Mouse (Mus musculus): ENCODE results near the gene Kcnab1. TPM values are rescaled to one million over a fixed set of nuclear protein-coding genes. Genes with fewer than 3 reads are reported as not detected.
A peak's percentile ranks its signal among the peaks of the same experiment; 100 is the strongest.

Kcnab1 gene
- polyA plus RNA-seq, 1 experiment from 2014 or later: 6.7 TPM

DNA sequence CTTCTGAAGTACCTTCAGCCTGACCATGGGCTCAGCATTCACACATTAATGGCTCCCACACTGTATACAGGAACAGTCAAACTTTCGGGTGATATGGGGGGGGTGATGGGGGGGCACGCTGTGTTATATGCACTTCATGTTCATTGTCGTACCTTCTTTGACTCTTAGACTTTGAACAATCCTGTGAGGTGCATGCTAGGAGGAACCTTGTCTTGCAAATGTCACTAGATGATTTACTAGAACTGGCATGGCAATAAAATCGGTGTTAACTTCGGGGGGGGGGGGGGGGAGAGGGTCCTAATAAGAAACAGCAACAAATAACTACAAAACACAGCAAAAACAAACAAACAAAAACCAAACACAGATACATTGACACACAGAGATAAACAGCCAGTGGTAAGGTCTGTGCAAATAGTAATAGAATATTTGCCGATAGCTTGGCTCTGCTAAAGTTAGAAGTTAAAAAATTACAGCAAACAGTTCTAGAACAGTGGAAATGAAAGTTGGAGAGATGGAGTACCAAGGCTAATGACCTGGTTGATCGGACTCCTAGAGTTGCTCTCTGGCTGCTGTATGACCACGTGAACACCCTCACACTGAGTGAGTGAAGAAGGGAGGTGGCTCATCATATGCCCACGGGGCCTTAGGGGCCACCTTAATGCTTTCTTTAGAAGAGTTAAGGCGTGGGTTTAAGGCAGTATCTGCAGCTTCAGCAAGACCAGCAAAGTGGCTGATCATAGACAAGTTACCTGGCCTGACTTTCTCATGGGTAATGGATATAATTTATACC is 256.9 kb downstream of the Kcnab1 start:
- 92% methylated on average over 10 of the region's 10 CpGs for WGBS
- Histone ChIP-seq H3K27me3 (ENCODE audit: low read depth, poor library complexity, severe bottlenecking) (0 out of 2 replicates have a peak, but pooled peaks cover 4% of the 10 kb centered on the region), H3K4me3 (no peak overlapping the region), H3K36me3 (peaks cover 26% of the 10 kb centered on the region), H3K4me1 (0 out of 2 replicates have a peak, but pooled peaks cover 5% of the 10 kb centered on the region), H3K9me3 (replicated peaks) (no peaks in the 10 kb centered on the region), H3K27ac (replicated peaks) (no peak overlapping the region)
- DNase-seq (ENCODE audit: low spot score): no peak

DNA sequence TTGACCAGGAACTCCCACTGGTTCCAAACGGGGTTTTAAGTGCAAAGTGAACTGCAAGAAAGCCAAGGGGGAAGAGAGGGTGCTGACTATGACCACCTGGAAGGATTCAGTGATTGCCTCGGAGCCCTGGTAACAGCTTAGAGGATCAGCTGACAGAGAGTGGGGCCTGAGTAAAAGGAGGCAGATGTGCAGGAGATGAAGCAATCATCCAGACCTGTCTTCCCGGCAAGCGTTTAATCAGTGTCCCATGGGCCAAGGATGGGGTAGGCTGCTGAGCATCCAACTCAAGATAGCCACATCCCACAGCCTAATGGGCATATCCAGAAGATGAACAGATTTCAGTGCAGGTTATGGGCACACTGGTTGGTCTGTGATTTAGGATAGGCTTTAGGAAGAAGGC is 258.8 kb downstream of the Kcnab1 start:
- Histone ChIP-seq H3K36me3 (peaks cover 44% of the 10 kb centered on the region), H3K4me3 (no peak overlapping the region), H3K27ac (replicated peaks) (0 out of 2 replicates have a peak overlapping the region, but pooled peaks have one; percentile 19), H3K4me1 (0 out of 2 replicates have a peak, but pooled peaks cover 5% of the 10 kb centered on the region), H3K27me3 (ENCODE audit: low read depth, poor library complexity, severe bottlenecking) (no peaks in the 10 kb centered on the region), H3K9me3 (replicated peaks) (no peaks in the 10 kb centered on the region)
- no peak for DNase-seq (ENCODE audit: low spot score)
- WGBS: 63% methylated on average over 4 of the region's 4 CpGs

DNA sequence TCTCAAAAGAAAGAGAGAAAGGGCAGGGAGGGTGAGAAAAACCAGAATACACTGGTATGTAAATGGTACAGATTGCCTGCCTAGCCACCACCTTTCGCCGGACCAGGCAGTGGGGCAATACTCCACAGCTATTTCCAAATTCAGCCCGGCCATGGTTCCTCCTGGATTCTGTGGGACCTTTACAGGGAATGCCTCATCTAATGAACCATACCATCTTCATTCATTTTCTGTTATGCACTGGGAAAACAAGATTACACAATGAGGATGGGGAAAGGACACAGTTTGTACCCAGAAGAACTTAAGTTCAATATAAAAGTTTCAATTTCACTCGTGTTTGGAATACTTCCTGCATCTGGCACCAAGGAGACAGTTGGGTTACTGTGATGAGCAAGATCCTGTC is 263.4 kb downstream of the Kcnab1 start:
- Histone ChIP-seq H3K9me3 (replicated peaks) (no peaks in the 10 kb centered on the region), H3K4me3 (no peak overlapping the region), H3K27ac (replicated peaks) (no peak overlapping the region), H3K4me1 (peaks cover 24% of the 10 kb centered on the region), H3K27me3 (ENCODE audit: low read depth, poor library complexity, severe bottlenecking) (no peaks in the 10 kb centered on the region), H3K36me3 (peaks cover 66% of the 10 kb centered on the region)
- DNase-seq (ENCODE audit: low spot score): no peak
- WGBS: 96% methylated on average over 4 of the region's 4 CpGs

DNA sequence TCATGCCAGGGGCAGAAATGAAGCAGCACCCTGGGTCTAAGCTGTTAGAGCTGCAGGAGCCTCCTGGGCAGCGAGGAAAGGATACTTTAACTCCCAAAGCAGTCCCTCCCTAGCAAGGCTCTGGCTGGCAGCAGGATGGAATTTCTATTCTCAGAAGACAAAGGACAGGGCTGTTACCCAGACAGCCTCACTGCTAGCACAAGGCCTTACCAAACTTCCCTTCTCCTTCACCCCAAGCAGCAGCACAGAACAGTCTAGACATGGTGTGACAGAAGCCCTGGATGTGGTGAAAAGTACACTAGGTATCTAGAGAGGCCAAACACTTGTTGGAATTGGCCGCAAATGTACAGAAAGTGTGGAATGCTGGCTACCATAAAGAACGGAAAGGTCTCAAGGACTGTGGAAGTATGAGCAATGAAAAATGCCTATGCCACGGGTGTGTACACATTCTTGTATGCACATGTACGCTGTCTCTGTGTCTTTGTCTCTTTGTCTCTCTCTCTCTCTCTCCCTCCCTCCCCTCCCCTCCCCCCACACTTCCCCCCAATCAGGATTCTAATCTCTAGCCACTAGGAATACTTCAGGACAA is 264.5 kb downstream of the Kcnab1 start:
- DNase-seq (ENCODE audit: low spot score): no peak
- no peaks in the 10 kb centered on the region for H3K27me3 ChIP-seq (ENCODE audit: low read depth, poor library complexity, severe bottlenecking)
- peaks cover 69% of the 10 kb centered on the region for H3K36me3 ChIP-seq
- no peaks in the 10 kb centered on the region for H3K9me3 ChIP-seq (replicated peaks)
- WGBS: 70% methylated on average over 5 of the region's 5 CpGs
- no peak overlapping the region for H3K4me3 ChIP-seq
- H3K4me1 ChIP-seq: peaks cover 18% of the 10 kb centered on the region
- H3K27ac ChIP-seq (replicated peaks): peak overlapping the region; percentile 49

DNA sequence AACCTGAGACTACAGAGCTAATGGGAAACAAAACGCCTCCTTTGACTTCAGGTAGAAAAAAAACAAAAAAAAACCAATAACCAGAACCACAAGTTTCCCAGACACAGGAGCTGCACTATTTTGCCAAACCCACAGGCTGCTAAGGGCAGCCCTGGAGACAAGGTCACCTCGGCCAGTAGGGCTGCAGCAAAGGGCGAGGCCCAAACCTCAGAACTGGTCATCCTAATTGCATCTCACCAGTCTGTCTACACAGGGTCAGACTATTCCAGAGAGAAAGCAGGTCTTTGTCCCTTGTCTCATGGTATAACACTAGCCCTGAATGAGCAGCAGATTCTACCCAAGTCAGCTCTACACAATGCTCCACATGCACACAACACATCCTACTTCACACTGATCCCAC is 265.5 kb downstream of the Kcnab1 start:
- Histone ChIP-seq H3K4me3 (no peak overlapping the region), H3K27me3 (ENCODE audit: low read depth, poor library complexity, severe bottlenecking) (no peaks in the 10 kb centered on the region), H3K27ac (replicated peaks) (no peak overlapping the region), H3K36me3 (peaks cover 77% of the 10 kb centered on the region), H3K4me1 (peaks cover 18% of the 10 kb centered on the region), H3K9me3 (replicated peaks) (no peaks in the 10 kb centered on the region)
- no peak for DNase-seq (ENCODE audit: low spot score)
- 78% methylated on average over 3 of the region's 3 CpGs for WGBS

DNA sequence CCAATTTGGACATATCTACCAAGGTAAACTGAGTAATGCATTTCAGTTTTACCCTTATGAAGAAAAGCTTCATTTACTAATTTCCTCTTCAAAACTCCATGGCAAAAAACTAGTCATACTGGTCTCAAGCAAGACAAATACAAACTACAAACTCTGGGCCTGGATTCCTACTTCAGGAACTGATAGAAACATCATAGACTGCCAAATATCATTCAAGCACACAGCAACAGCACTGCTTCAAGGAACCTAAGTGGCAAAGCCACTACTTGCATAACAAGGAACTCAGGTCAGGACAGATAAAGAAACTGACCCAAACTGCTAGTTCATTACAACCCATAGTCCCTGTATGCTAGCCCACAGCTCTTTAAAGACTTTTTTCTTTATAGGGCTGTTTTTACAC is 269.5 kb downstream of the Kcnab1 start:
- H3K4me3 ChIP-seq: no peak overlapping the region
- DNase-seq (ENCODE audit: low spot score): no peak
- H3K9me3 ChIP-seq (replicated peaks): no peaks in the 10 kb centered on the region
- peaks cover 81% of the 10 kb centered on the region for H3K36me3 ChIP-seq
- H3K27me3 ChIP-seq (ENCODE audit: low read depth, poor library complexity, severe bottlenecking): no peaks in the 10 kb centered on the region
- H3K4me1 ChIP-seq: peaks cover 12% of the 10 kb centered on the region
- no peak overlapping the region for H3K27ac ChIP-seq (replicated peaks)

DNA sequence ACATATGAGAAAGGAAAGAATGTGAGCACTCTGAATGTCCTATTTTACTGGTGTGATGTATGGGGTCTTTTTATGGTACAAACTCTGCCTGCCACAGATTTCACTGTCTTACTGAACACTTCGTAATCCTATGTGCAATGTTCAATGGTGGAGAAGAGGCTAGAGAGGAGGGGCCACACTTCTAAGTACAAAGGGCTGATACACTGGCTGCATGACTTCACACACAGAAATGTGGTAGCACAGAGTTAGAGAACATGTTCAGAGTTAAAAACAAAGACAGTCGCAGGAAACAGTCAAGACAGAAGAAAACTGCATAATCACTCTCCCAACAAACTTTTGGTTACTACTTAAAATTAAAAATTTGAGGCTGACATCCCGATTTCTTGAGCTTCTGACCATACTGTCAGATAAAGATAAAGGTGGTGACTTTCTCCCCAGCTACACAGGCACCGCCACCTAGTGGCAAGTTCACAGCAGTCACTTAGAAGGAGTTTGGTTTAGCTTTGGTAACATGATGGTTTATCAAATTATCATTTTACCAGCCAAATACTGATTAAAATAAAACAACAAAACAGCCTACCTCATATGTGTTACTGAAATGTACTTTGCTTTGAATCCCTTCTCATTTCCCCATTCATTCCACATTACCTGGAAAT is 270.8 kb downstream of the Kcnab1 start:
- 0 out of 2 replicates have a peak, but pooled peaks cover 1% of the 10 kb centered on the region for H3K4me1 ChIP-seq
- no peaks in the 10 kb centered on the region for H3K27me3 ChIP-seq (ENCODE audit: low read depth, poor library complexity, severe bottlenecking)
- no peaks in the 10 kb centered on the region for H3K9me3 ChIP-seq (replicated peaks)
- WGBS: 79% methylated on average over 4 of the region's 4 CpGs
- no peak overlapping the region for H3K4me3 ChIP-seq
- H3K36me3 ChIP-seq: peaks cover 90% of the 10 kb centered on the region
- DNase-seq (ENCODE audit: low spot score): no peak
- no peak overlapping the region for H3K27ac ChIP-seq (replicated peaks)

DNA sequence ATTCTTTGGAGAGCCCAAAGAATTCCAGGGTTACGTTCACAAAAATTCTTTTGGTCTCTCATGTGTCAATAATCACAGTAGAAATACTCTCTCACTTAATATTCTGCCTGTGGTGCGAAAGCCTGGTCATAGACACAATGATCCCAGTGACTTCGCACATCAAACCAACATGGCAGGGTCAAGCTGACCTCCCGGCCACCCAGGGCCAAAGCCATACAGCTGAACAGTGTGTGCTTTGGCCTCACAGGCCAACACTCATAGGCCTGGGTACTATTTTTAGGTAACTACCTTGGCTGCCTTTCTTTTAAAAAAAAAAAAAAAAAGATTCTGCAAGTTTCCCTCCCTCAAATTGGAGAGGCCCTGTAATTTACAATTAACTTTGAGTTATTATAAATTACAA is 271.9 kb downstream of the Kcnab1 start:
- no peaks in the 10 kb centered on the region for H3K27me3 ChIP-seq (ENCODE audit: low read depth, poor library complexity, severe bottlenecking)
- WGBS: 89% methylated on average over 4 of the region's 4 CpGs
- no peak overlapping the region for H3K27ac ChIP-seq (replicated peaks)
- no peak for DNase-seq (ENCODE audit: low spot score)
- no peaks in the 10 kb centered on the region for H3K4me1 ChIP-seq
- no peaks in the 10 kb centered on the region for H3K9me3 ChIP-seq (replicated peaks)
- no peak overlapping the region for H3K4me3 ChIP-seq
- H3K36me3 ChIP-seq: peaks cover 94% of the 10 kb centered on the region

DNA sequence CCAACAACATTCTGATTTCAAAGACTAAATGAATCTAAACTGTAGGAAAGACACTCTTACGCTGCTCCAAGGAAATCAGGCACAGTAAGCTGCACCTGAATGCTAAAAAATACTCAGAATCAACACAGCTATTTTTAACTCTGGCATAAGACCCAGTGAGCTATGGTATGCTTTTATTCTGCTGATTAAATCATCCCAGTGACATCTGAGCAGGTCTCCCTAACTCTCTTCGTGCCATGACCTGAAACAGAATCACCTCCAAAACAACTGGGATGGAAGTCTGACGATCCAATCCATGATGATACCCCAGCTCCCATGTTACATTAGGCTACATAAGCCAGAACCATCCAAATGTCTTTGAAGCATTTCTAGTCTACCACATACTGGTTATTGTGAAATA is 275.2 kb downstream of the Kcnab1 start:
- Histone ChIP-seq H3K4me1 (no peaks in the 10 kb centered on the region), H3K27ac (replicated peaks) (no peak overlapping the region), H3K36me3 (peaks cover 98% of the 10 kb centered on the region), H3K27me3 (ENCODE audit: low read depth, poor library complexity, severe bottlenecking) (no peaks in the 10 kb centered on the region), H3K9me3 (replicated peaks) (no peaks in the 10 kb centered on the region), H3K4me3 (no peak overlapping the region)
- WGBS: 98% methylated on average over 3 of the region's 3 CpGs
- DNase-seq (ENCODE audit: low spot score): no peak

DNA sequence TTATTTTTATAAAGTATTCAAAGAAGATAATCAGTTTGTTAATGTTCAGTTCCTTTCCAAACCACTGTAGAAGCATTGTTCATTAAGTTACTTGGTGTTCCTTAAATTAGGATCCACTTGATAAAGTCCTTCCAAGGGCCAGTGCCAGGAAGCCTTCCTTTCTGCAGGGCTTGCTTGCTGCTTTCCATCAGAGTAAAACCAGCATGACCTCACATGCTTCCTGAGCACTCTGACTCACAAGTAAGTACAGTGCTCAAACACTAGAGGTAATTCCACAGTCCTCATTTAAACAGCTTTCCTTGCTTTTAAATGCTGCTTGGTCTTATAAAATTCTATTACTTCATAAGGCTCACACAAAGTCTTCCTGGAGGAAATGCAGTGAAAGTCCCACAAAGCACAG is 276.6 kb downstream of the Kcnab1 start:
- Histone ChIP-seq H3K27me3 (ENCODE audit: low read depth, poor library complexity, severe bottlenecking) (no peaks in the 10 kb centered on the region), H3K4me1 (peaks cover 4% of the 10 kb centered on the region; the same call in 1 of the 2 replicates), H3K36me3 (peaks cover 99% of the 10 kb centered on the region), H3K9me3 (replicated peaks) (no peaks in the 10 kb centered on the region), H3K4me3 (no peak overlapping the region), H3K27ac (replicated peaks) (no peak overlapping the region)
- no peak for DNase-seq (ENCODE audit: low spot score)

DNA sequence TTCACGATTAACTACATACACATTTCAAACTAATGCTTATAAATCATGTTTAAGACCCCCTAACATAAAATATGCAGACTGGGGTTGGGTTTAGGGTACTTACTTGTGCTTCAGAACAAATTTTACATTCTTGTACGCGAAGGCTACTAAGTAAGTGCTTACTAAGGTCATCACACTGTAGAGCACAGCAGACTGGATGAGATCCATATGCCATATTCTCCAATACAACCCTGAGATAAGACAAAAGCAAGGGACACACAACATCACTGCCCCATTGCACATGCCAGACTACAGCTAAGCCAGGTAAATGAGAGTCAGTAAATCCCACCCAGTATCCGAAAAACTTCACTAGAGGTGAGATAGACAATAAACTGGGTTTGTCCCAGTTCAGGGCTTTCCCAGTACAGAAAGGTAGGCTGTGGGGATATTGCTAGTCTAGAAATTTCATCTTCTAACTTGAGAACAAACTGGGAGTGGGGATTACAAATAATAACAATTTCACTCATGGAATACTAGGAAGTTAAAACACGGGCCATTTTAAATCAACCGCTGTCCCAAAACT is 282.1 kb downstream of the Kcnab1 start:
- no peak for DNase-seq (ENCODE audit: low spot score)
- Histone ChIP-seq H3K4me1 (peaks cover 10% of the 10 kb centered on the region), H3K9me3 (replicated peaks) (no peaks in the 10 kb centered on the region), H3K36me3 (peaks cover 44% of the 10 kb centered on the region), H3K4me3 (peak overlapping the region; percentile 86), H3K27ac (replicated peaks) (peak overlapping the region; percentile 96), H3K27me3 (ENCODE audit: low read depth, poor library complexity, severe bottlenecking) (no peaks in the 10 kb centered on the region)
- 46% methylated on average over 6 of the region's 6 CpGs for WGBS

DNA sequence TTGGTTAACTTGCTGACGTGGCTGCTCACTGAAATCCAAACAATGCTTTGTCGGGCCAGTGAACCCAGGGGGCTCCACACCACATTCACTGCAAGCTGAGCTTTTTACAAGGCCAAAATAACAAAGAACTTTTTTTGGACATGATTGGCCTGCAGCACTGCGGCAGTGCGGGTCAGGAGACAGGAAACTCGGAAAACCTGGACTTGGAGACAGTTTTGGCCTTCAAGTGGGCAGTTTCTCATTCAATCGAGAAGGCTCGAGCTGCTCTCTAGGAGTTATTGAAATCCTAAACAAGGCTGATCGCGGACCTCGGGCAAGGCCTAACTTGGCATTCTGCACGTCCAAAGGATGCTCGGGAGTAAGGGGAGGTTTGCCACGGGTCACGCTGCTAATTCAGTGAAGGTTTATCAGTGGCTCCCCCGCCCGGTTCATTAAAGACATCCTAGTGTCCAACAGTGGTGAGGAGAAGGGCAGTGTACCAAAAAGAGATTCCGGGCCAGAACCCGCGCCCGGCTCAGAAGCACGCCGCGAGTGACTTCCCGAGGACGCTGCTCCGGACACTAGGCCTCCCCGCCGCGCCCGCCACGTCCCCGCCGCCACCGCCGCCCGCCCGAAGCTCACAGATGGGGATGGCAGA is 282.7 kb downstream of the Kcnab1 start:
- DNase-seq (ENCODE audit: low spot score): no peak
- peak overlapping the region; percentile 96 for H3K27ac ChIP-seq (replicated peaks)
- WGBS: under 1% methylated on average over 37 of the region's 37 CpGs
- H3K27me3 ChIP-seq (ENCODE audit: low read depth, poor library complexity, severe bottlenecking): no peaks in the 10 kb centered on the region
- peak overlapping the region; percentile 86 for H3K4me3 ChIP-seq
- peaks cover 38% of the 10 kb centered on the region for H3K36me3 ChIP-seq
- H3K9me3 ChIP-seq (replicated peaks): no peaks in the 10 kb centered on the region
- H3K4me1 ChIP-seq: peaks cover 10% of the 10 kb centered on the region

All from midbrain, embryonic 10.5 days (tissue).